Mouse (Mus musculus) midbrain, embryonic 16.5 days (tissue): ENCODE results near the gene Mrpl2. TPM values are rescaled to one million over a fixed set of nuclear protein-coding genes. Genes with fewer than 3 reads are reported as not detected.

Experiments
- ATAC-seq: fragments of 200-750 bp; cut with Nextera tagmentation; 2 replicates; pipeline ENCODE4 v1.8.0; 2017; ENCODE audit warnings: moderate TSS enrichment
- H3K27ac ChIP-seq: fragments of 300-500 bp; sonication (generic); 2 replicates; pipeline ENCODE4 v1.5.1; 2014; ENCODE audit warnings: mild to moderate bottlenecking, low read length, mixed read lengths
- H3K27me3 ChIP-seq: fragments of 300-500 bp; sonication (generic); 2 replicates; pipeline ENCODE4 v1.6.1; 2014; ENCODE audit warnings: low read depth, low read length, mixed read lengths; ENCODE audit not compliant: control insufficient read depth, insufficient read depth
- H3K36me3 ChIP-seq: fragments of 300-500 bp; sonication (generic); 2 replicates; pipeline ENCODE4 v1.6.1; 2014; ENCODE audit warnings: mild to moderate bottlenecking, low read length, moderate library complexity, mixed read lengths; ENCODE audit not compliant: control insufficient read depth, insufficient read depth
- H3K4me1 ChIP-seq: fragments of 300-500 bp; sonication (generic); 2 replicates; pipeline ENCODE4 v1.6.1; 2014; ENCODE audit warnings: mild to moderate bottlenecking, low read length, mixed read lengths; ENCODE audit not compliant: control insufficient read depth, insufficient read depth
- H3K4me2 ChIP-seq: fragments of 300-500 bp; sonication (generic); 2 replicates; pipeline ENCODE4 v1.6.1; 2014; ENCODE audit warnings: mild to moderate bottlenecking, low read length, mixed read lengths
- H3K4me3 ChIP-seq: fragments of 300-500 bp; sonication (generic); 2 replicates; pipeline ENCODE4 v1.5.1; 2014; ENCODE audit warnings: low read depth, mild to moderate bottlenecking, low read length, moderate library complexity, mixed read lengths
- H3K9ac ChIP-seq: fragments of 300-500 bp; sonication (generic); 2 replicates; pipeline ENCODE4 v1.6.1; 2014; ENCODE audit warnings: low read depth, low read length, mixed read lengths
- H3K9me3 ChIP-seq: fragments of 300-500 bp; sonication (generic); replicated peaks from 2 replicates; pipeline ENCODE4 v1.6.1; 2014; ENCODE audit warnings: mild to moderate bottlenecking, low read length, mixed read lengths; ENCODE audit not compliant: control insufficient read depth, poor library complexity, severe bottlenecking
- WGBS: fragments of 180-500 bp; shearing (Covaris S2); extraction: QIAGEN DNeasy Blood & Tissue Kit; methylation state at CpG from one replicate; pipeline ENCODE4 v1.1.7; 2014; 5-methylcytosine and 5-hydroxymethylcytosine counted together
- polyA plus RNA-seq: library from polyadenylated mRNA; unstranded; fragments of >200 nt; fragmentation: Nextera tagmentation; extraction: Ambion mirVana; gene quantifications from 2 replicates; pipeline ENCODE4 v1.2.1, GENCODE M21; 2015

Mrpl2 gene
- polyA plus RNA-seq, 1 experiment from 2014 or later: 60.8 TPM

DNA sequence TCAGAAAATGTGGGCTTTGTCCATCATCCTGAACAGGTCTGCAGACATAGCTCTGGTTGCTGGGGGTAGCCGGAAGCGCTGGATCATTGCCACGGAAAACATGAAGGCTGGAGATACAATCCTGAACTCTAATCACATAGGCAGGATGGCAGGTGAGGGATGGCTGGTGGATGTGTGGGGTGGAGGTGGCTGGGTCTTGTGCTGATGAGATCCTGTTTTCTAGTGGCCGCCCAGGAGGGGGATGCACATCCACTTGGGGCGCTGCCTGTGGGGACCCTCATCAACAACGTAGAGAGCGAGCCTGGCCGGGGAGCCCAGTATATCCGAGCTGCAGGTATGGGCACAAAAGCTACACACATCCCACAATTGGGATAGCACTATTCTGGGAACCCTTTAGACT, 2.4 kb downstream of the Mrpl2 start:
- no peak overlapping the region for H3K4me3 ChIP-seq
- peaks cover 7% of the 10 kb centered on the region; the same call in 1 of the 2 replicates for H3K36me3 ChIP-seq
- no peak for ATAC-seq
- H3K27ac ChIP-seq: no peak overlapping the region
- H3K4me2 ChIP-seq: no peak overlapping the region
- no peaks in the 10 kb centered on the region for H3K9me3 ChIP-seq
- 90% methylated on average over 9 of the region's 9 CpGs for WGBS
- H3K4me1 ChIP-seq: peaks cover 42% of the 10 kb centered on the region
- no peaks in the 10 kb centered on the region for H3K27me3 ChIP-seq
- H3K9ac ChIP-seq: no peak overlapping the region

DNA sequence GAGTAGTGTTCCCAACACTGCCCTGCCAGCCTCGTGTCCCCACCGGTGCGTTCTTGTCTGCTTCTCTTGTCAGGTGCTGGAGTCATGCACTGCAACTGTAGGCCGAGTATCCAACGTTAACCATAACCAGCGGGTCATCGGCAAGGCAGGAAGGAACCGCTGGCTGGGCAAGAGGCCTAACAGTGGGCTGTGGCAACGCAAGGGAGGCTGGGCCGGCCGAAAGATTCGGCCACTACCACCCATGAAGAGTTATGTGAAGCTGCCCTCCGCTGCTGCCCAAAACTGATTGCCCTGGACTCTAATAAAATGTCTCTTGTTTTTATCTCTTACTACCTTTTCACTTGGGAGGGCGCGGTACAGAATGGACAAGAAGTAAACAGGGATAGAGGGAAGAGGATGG, 3.8 kb downstream of the Mrpl2 start:
- Histone ChIP-seq H3K4me1 (peaks cover 36% of the 10 kb centered on the region), H3K27me3 (no peaks in the 10 kb centered on the region), H3K36me3 (peaks cover 12% of the 10 kb centered on the region), H3K9me3 (no peaks in the 10 kb centered on the region), H3K9ac (peak overlapping the region; percentile 93), H3K27ac (peak overlapping the region; percentile 95), H3K4me2 (peak overlapping the region; percentile 88), H3K4me3 (peak overlapping the region; percentile 71)
- 35% methylated on average over 15 of the region's 15 CpGs for WGBS
- ATAC-seq: no peak

DNA sequence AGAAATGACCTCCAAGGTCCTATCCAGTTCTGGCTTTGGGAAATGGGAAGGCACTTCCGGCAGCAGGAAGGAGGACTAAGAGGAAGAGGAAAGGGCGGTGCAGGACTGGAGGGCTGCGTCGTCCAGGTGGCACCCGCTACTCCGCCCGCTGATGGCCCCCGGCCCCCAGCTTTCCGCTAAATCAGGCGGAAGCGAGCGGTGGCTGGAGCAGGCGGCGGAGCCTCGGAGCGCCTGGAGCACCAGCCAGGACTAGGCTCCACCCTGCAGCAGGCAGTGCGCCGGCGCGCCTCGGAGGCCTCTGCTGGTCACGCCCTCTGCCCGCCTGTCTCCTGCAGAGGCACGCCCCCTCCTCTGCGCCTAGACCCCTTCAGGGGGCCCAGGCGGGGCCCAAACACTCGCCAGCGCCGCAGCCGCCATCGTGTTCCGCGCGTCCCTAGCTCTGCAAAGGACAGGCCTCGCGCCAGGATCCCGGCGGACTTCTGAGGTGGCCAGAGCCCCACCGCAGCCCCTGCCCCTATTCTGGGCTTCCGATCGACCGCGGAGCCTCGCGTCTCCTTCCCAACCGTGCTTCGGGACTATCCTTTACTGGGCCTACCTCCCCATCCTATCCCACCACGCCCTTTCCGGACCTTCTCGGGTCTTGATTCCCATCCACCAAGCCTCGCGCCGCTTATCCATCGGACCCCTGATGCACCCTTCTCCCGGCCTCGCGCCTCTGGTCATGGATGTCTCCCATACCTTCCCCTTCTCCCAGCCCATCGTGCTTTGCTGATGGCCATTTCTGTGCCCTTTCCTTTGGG, 4.4 kb downstream of the Mrpl2 start, which contains the start of gene Cul7:
Gene Cul7, plus strand, starts transcription at position 106 of the 800 bp plus-strand sequence.
- Histone ChIP-seq H3K4me3 (peak within 1 kb of the TSS; percentile 71), H3K36me3 (peaks cover 12% of the 10 kb centered on the region), H3K4me1 (peaks cover 31% of the 10 kb centered on the region), H3K9ac (peak within 1 kb of the TSS; percentile 93), H3K9me3 (no peaks in the 10 kb centered on the region), H3K4me2 (peak within 1 kb of the TSS; percentile 88), H3K27me3 (no peaks in the 10 kb centered on the region), H3K27ac (peak within 1 kb of the TSS; percentile 95)
- under 1% methylated on average over 49 of the region's 58 CpGs for WGBS
- ATAC-seq: peak; percentile 93

DNA sequence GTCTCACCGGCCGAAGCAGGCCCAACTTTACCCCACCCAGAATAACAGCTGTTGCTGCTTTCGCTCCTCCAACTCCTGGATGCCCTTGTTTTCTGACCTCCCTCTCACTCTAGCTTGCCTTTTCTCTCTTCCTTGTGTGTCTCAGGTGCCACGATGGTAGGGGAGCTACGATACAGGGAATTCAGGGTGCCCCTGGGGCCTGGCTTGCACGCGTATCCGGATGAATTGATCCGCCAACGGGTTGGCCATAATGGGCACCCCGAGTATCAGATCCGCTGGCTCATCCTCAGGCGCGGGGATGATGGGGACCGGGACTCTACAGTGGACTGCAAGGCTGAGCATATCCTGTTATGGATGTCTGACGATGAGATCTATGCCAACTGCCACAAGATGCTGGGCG, 5.3 kb downstream of the Mrpl2 start:
- H3K4me3 ChIP-seq: peak overlapping the region; percentile 71
- peak overlapping the region; percentile 93 for H3K9ac ChIP-seq
- H3K9me3 ChIP-seq: no peaks in the 10 kb centered on the region
- ATAC-seq: no peak
- WGBS: 69% methylated on average over 17 of the region's 17 CpGs
- H3K4me1 ChIP-seq: peaks cover 31% of the 10 kb centered on the region
- peaks cover 20% of the 10 kb centered on the region for H3K36me3 ChIP-seq
- H3K27ac ChIP-seq: peak overlapping the region; percentile 95
- H3K4me2 ChIP-seq: peak overlapping the region; percentile 88
- no peaks in the 10 kb centered on the region for H3K27me3 ChIP-seq

DNA sequence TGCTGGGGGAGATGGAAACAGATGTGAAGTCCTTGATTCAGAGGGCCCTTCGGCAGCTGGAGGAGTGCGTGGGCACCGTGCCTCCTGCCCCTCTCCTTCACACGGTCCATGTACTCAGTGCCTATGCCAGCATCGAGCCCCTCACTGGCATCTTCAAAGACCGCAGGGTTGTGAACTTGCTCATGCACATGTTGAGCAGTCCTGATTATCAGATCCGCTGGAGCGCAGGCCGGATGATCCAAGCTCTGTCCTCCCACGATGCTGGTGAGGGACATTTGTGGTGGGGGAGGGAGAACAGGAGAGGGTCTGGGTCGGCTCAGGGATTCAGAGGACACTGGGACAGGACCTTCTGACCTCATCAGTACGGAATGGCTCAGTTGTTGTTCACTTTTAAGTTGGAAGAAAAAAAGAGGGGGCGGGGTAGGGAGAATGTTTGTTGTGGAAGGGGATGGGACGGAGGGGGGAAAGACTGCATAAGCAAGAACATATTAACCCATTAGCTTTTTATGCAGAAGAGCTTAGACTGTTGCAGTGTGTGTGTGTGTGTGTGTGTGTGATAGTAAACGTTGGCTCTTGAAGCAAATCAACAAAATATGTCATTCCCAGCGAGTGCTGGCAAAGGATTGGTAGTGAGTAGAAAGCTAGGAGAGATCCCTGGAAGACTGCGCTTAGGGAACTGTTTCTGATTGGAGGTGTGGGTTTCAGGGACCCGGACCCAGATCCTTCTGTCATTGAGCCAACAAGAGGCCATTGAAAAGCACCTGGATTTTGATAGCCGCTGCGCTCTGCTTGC, 5.9 kb downstream of the Mrpl2 start:
- Histone ChIP-seq H3K9me3 (no peaks in the 10 kb centered on the region), H3K9ac (peak overlapping the region; percentile 93), H3K4me2 (peak overlapping the region; percentile 88), H3K36me3 (peaks cover 24% of the 10 kb centered on the region), H3K27ac (no peak overlapping the region), H3K27me3 (no peaks in the 10 kb centered on the region), H3K4me3 (peak overlapping the region; percentile 71), H3K4me1 (peaks cover 27% of the 10 kb centered on the region)
- 77% methylated on average over 20 of the region's 20 CpGs for WGBS
- ATAC-seq: no peak

DNA sequence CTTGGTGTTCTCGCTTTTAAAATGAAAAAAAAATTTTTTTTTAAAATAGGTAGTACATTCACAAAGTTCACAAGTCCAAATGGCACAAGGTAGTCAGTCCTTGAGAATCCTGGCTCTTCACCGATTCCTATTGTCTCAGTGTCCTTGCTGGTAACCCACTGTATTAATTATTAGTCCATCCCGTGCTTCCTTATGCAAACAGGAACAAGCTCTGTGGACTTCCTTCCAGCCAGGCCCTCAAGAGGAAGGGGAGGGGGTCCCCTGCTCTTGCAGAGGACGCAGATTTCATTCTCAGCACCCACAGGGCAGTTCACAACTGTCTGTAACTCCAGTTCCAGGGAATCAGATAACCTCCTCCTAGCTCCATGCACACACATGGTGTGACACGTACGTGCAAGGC, 10.0 kb downstream of the Mrpl2 start:
- 89% methylated on average over 6 of the region's 6 CpGs for WGBS
- Histone ChIP-seq H3K4me2 (no peak overlapping the region), H3K4me1 (peaks cover 14% of the 10 kb centered on the region), H3K4me3 (no peak overlapping the region), H3K9me3 (no peaks in the 10 kb centered on the region), H3K36me3 (peaks cover 53% of the 10 kb centered on the region), H3K9ac (no peak overlapping the region), H3K27ac (no peak overlapping the region), H3K27me3 (no peaks in the 10 kb centered on the region)
- ATAC-seq: no peak

DNA sequence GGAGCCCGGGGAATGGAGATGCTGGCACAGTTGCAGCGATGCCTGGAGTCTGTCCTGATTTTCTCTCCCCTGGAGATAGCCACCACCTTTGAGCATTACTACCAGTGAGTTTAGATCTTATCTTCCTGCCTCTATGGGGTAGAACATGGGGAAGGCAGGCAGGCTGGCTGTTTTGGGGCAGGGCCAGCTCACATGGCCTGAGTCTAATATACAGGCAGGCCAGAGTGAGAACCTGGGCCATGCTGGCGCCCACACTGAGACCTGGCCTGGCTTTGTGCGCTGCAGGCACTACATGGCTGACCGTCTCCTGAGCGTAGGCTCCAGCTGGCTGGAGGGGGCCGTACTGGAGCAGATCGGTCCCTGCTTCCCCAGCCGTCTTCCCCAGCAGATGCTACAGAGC, 15.3 kb downstream of the Mrpl2 start:
- no peak overlapping the region for H3K27ac ChIP-seq
- no peak overlapping the region for H3K4me3 ChIP-seq
- H3K9me3 ChIP-seq: no peaks in the 10 kb centered on the region
- H3K4me1 ChIP-seq: no peaks in the 10 kb centered on the region
- no peak overlapping the region for H3K4me2 ChIP-seq
- H3K36me3 ChIP-seq: peaks cover 64% of the 10 kb centered on the region
- no peaks in the 10 kb centered on the region for H3K27me3 ChIP-seq
- ATAC-seq: no peak
- no peak overlapping the region for H3K9ac ChIP-seq
- WGBS: 93% methylated on average over 9 of the region's 9 CpGs

DNA sequence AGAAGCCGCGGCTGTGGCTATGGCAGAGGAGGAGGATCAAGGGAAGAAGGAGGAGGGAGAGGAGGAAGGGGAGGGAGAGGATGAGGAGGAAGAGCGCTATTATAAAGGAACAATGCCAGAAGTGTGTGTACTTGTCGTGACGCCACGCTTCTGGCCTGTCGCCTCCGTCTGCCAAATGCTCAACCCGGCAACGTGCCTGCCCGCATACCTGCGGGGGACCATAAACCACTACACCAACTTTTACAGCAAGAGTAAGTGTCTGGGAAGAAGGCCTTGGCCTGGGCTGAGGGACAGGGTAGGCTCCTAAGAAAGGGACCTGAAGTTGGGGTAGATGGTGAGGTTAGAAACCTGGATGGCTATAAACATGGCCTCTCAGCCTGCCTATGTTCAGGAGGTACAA, 16.0 kb downstream of the Mrpl2 start:
- no peak overlapping the region for H3K27ac ChIP-seq
- WGBS: 92% methylated on average over 12 of the region's 12 CpGs
- no peak overlapping the region for H3K4me3 ChIP-seq
- no peaks in the 10 kb centered on the region for H3K4me1 ChIP-seq
- H3K9me3 ChIP-seq: no peaks in the 10 kb centered on the region
- no peaks in the 10 kb centered on the region for H3K27me3 ChIP-seq
- no peak overlapping the region for H3K9ac ChIP-seq
- no peak for ATAC-seq
- peaks cover 66% of the 10 kb centered on the region for H3K36me3 ChIP-seq
- H3K4me2 ChIP-seq: no peak overlapping the region

DNA sequence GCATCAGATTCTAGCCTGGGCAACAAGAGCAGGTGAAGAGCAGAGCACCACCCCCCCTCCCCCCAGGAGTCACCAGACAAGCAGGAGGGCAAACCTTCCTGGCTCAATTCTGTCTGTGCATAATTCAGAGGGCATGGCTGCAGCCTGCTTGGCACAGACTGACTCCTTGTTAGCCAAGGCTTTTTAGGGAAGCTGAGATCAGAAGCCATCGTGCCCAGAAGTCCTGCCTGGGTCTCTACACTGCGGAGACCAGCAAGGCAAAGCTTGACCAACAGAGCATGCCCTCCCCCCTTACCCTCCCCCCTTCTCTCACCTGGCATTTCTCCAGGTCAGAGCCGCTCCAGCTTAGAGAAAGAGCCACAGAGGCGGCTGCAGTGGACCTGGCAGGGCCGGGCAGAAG, 16.7 kb downstream of the Mrpl2 start:
- no peak for ATAC-seq
- H3K9ac ChIP-seq: no peak overlapping the region
- no peaks in the 10 kb centered on the region for H3K27me3 ChIP-seq
- peaks cover 63% of the 10 kb centered on the region for H3K36me3 ChIP-seq
- no peaks in the 10 kb centered on the region for H3K9me3 ChIP-seq
- 95% methylated on average over 5 of the region's 5 CpGs for WGBS
- H3K4me3 ChIP-seq: no peak overlapping the region
- no peak overlapping the region for H3K4me2 ChIP-seq
- no peak overlapping the region for H3K27ac ChIP-seq
- H3K4me1 ChIP-seq: no peaks in the 10 kb centered on the region
